Mouse (Mus musculus) heart, embryonic 13.5 days (tissue): ENCODE results near the gene Adamts2. TPM values are rescaled to one million over a fixed set of nuclear protein-coding genes. Genes with fewer than 3 reads are reported as not detected.
A peak's percentile ranks its signal among the peaks of the same experiment; 100 is the strongest.

Experiments
- ATAC-seq: fragments of 200-750 bp; cut with Nextera tagmentation; 2 replicates; pipeline ENCODE4 v1.8.0; 2017; ENCODE audit warnings: moderate TSS enrichment; ENCODE audit not compliant: insufficient number of reproducible peaks, low FRiP score, low TSS enrichment; ENCODE audit errors: extremely low read depth
- H3K27ac ChIP-seq: fragments of 300-500 bp; sonication (generic); replicated peaks from 2 replicates; pipeline ENCODE4 v1.5.1; 2015; ENCODE audit warnings: moderate library complexity, mild to moderate bottlenecking, inconsistent platforms
- H3K27me3 ChIP-seq: fragments of 300-500 bp; sonication (generic); replicated peaks from 2 replicates; pipeline ENCODE4 v1.6.1; 2015; ENCODE audit warnings: mild to moderate bottlenecking, inconsistent platforms
- H3K36me3 ChIP-seq: fragments of 300-500 bp; sonication (generic); 2 replicates; pipeline ENCODE4 v1.6.1; 2015; ENCODE audit warnings: mild to moderate bottlenecking, inconsistent platforms
- H3K4me1 ChIP-seq: fragments of 300-500 bp; sonication (generic); 2 replicates; pipeline ENCODE4 v1.6.1; 2015; ENCODE audit warnings: inconsistent platforms
- H3K4me2 ChIP-seq: fragments of 300-500 bp; sonication (generic); 2 replicates; pipeline ENCODE4 v1.6.1; 2015; ENCODE audit warnings: inconsistent platforms, mild to moderate bottlenecking, moderate library complexity
- H3K4me3 ChIP-seq: fragments of 300-500 bp; sonication (generic); 2 replicates; pipeline ENCODE4 v1.5.1; 2015; ENCODE audit warnings: moderate library complexity, mild to moderate bottlenecking, inconsistent platforms
- H3K9ac ChIP-seq: fragments of 300-500 bp; sonication (generic); 2 replicates; pipeline ENCODE4 v1.6.1; 2015; ENCODE audit warnings: inconsistent platforms, mild to moderate bottlenecking, moderate library complexity
- H3K9me3 ChIP-seq: fragments of 300-500 bp; sonication (generic); 2 replicates; pipeline ENCODE4 v1.6.1; 2016; ENCODE audit warnings: inconsistent platforms
- WGBS: fragments of 180-500 bp; shearing (Covaris S2); methylation state at CpG from one replicate; pipeline ENCODE4 v1.1.7; 2015; ENCODE audit warnings: mixed read lengths; 5-methylcytosine and 5-hydroxymethylcytosine counted together
- polyA plus RNA-seq: library from polyadenylated mRNA; unstranded; fragments of >200 nt; fragmentation: Nextera tagmentation; extraction: Ambion mirVana; gene quantifications from 2 replicates; pipeline ENCODE4 v1.2.1, GENCODE M21; 2015

Gene Adamts2
- polyA plus RNA-seq, 1 experiment from 2014 or later: 7.0 TPM

DNA sequence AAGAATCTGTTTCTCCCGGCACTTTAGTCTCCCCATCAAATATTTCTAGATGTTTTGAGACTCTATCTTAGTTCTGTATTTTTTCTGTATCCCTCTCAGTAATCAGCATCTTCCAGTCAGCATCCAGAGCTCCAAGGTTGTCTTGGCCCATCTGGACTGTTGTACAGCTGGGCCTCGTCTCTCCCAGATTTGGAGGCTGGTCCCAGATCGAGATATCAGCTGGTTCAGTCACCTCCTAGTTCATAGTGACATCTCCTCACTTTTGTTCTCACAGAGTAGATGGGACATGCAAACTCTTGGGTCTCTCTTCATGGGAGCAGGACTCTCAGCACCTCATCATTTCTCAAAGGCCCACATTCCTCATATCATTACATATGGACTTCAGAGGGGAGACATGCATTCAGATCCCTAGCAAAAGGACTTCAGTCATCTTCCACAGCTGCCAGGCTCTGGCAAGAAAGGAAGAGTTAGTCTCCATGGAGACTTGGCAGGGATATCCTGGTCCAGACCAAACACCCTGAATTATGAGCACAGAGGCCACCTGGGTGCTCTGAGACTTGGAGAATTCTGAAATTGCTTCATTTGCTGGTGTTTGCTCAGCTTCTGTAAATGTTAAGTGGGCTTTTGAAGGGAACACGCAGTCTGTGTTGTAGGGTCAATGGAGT is 46.4 kb downstream of the Adamts2 start:
- no peak for ATAC-seq
- 79% methylated on average over 4 of the region's 4 CpGs for WGBS
- H3K4me2 ChIP-seq: no peak overlapping the region

GRCm38 (mm10) chr11:50650037-50650436 is 48.2 kb downstream of the Adamts2 start:
- Histone ChIP-seq H3K27ac (no peak overlapping the region), H3K4me3 (no peak overlapping the region), H3K9ac (no peak overlapping the region), H3K36me3 (no peaks in the 10 kb centered on the region), H3K27me3 (no peaks in the 10 kb centered on the region), H3K4me2 (no peak overlapping the region), H3K9me3 (peaks cover 15% of the 10 kb centered on the region), H3K4me1 (peaks cover 27% of the 10 kb centered on the region)
- 69% methylated on average over 2 of the region's 2 CpGs for WGBS
- no peak for ATAC-seq

More for the DNA sequence above, 46.4 kb downstream of the Adamts2 start:
- H3K4me3 ChIP-seq: no peak overlapping the region
- no peaks in the 10 kb centered on the region for H3K36me3 ChIP-seq
- H3K9ac ChIP-seq: no peak overlapping the region
- H3K9me3 ChIP-seq: peaks cover 15% of the 10 kb centered on the region
- H3K4me1 ChIP-seq: peaks cover 9% of the 10 kb centered on the region; the same call in 1 of the 2 replicates
- no peaks in the 10 kb centered on the region for H3K27me3 ChIP-seq
- no peak overlapping the region for H3K27ac ChIP-seq

GRCm38 (mm10) chr11:50653746-50654431 is 52.0 kb downstream of the Adamts2 start:
- no peak overlapping the region for H3K4me3 ChIP-seq
- no peaks in the 10 kb centered on the region for H3K36me3 ChIP-seq
- peak overlapping the region; percentile 33; the same call in 1 of the 2 replicates for H3K9ac ChIP-seq
- peaks cover 40% of the 10 kb centered on the region for H3K4me1 ChIP-seq
- no peaks in the 10 kb centered on the region for H3K27me3 ChIP-seq
- H3K27ac ChIP-seq: peak overlapping the region; percentile 82
- WGBS: 31% methylated on average over 9 of the region's 9 CpGs
- H3K4me2 ChIP-seq: peak overlapping the region; percentile 37; the same call in 1 of the 2 replicates
- ATAC-seq: no peak
- no peaks in the 10 kb centered on the region for H3K9me3 ChIP-seq

DNA sequence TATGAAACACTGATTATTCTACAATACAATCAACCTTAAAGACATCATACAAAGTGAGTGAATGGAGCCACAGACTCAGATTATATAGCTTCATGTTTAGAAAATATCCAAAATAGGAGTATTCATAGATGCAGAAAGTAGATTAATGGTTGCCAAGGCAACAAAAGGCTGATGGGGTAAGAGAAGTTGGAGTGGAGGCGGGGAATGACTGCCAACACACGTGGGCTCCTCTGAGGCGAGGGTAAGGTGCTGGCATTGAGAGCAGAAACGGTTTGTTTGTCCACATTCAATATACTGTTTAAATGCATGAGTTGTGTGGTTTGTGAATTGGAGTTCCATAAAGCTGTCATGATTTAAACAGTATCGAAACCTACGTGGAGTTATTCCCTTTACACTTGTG is 56.9 kb downstream of the Adamts2 start:
- H3K27me3 ChIP-seq: no peaks in the 10 kb centered on the region
- H3K4me3 ChIP-seq: no peak overlapping the region
- no peak overlapping the region for H3K4me2 ChIP-seq
- H3K4me1 ChIP-seq: peaks cover 32% of the 10 kb centered on the region
- no peak overlapping the region for H3K27ac ChIP-seq
- no peak for ATAC-seq
- WGBS: 81% methylated on average over 6 of the region's 6 CpGs
- H3K9ac ChIP-seq: no peak overlapping the region
- no peaks in the 10 kb centered on the region for H3K36me3 ChIP-seq
- H3K9me3 ChIP-seq: no peaks in the 10 kb centered on the region

- H3K9me3 ChIP-seq: no peaks in the 10 kb centered on the region
Measured at GRCm38 (mm10) chr11:50662176-50662575, 60.3 kb downstream of the Adamts2 start.

DNA sequence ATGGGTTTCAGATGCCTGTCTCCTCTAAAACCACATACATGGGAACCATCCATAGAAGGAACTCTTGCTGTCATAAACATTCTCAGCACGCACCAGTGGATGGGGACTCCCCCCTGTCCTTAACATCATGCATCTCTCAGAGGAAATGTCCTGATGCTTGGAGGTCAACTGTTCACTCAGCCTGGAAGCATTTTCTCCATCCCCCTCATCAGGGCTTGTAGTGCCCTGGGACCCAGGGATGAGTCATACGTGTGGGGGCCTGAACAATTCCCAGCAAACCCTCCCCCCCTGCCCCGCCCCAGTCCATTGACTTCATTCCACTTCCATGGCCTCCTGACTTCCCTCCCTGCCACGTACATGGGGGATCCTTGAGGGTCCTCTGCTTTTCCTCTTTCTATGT is 62.9 kb downstream of the Adamts2 start:
- WGBS: 68% methylated on average over 4 of the region's 4 CpGs
- H3K9ac ChIP-seq: no peak overlapping the region
- no peak for ATAC-seq
- peaks cover 13% of the 10 kb centered on the region for H3K4me1 ChIP-seq
- H3K27me3 ChIP-seq: no peaks in the 10 kb centered on the region
- H3K9me3 ChIP-seq: no peaks in the 10 kb centered on the region
- H3K27ac ChIP-seq: no peak overlapping the region
- no peaks in the 10 kb centered on the region for H3K36me3 ChIP-seq
- H3K4me3 ChIP-seq: no peak overlapping the region
- no peak overlapping the region for H3K4me2 ChIP-seq

More at GRCm38 (mm10) chr11:50662176-50662575, 60.3 kb downstream of the Adamts2 start:
- Histone ChIP-seq H3K4me1 (no peaks in the 10 kb centered on the region), H3K27me3 (no peaks in the 10 kb centered on the region), H3K9ac (no peak overlapping the region), H3K27ac (no peak overlapping the region), H3K4me2 (no peak overlapping the region), H3K4me3 (no peak overlapping the region), H3K36me3 (no peaks in the 10 kb centered on the region)
- WGBS: 83% methylated on average over 3 of the region's 3 CpGs
- no peak for ATAC-seq

- H3K4me2 ChIP-seq: no peak overlapping the region
- H3K4me1 ChIP-seq: peaks cover 41% of the 10 kb centered on the region
- no peaks in the 10 kb centered on the region for H3K27me3 ChIP-seq
- no peak overlapping the region for H3K4me3 ChIP-seq
- ATAC-seq: peak; percentile 32; the same call in 1 of the 2 replicates
- no peaks in the 10 kb centered on the region for H3K9me3 ChIP-seq
- H3K27ac ChIP-seq: peak overlapping the region; percentile 68
- no peaks in the 10 kb centered on the region for H3K36me3 ChIP-seq
- 61% methylated on average over 9 of the region's 9 CpGs for WGBS
- H3K9ac ChIP-seq: no peak overlapping the region
Measured at GRCm38 (mm10) chr11:50669542-50670362, 67.9 kb downstream of the Adamts2 start.

DNA sequence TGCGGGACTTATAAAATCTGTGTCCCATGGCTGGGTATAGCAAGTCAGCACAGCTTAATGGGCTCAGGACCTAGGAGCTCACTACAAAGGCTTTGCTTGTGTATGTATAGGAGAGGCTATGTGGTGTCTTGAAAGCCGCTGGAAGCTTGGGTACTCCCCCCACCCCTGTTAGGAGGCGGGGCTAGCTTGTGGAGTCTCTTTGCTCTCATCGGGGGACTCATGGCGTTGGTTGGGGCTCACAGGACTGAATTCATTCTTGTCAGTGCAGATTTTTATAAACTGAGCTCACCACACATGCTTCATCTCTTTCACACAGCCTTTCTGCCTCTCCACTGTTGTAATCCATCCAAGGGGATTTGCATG is 68.5 kb downstream of the Adamts2 start:
- Histone ChIP-seq H3K36me3 (no peaks in the 10 kb centered on the region), H3K9me3 (no peaks in the 10 kb centered on the region), H3K9ac (no peak overlapping the region), H3K4me1 (peaks cover 41% of the 10 kb centered on the region), H3K4me2 (no peak overlapping the region), H3K27ac (peak overlapping the region; percentile 40), H3K4me3 (no peak overlapping the region), H3K27me3 (no peaks in the 10 kb centered on the region)
- 74% methylated on average over 5 of the region's 5 CpGs for WGBS
- ATAC-seq: no peak

DNA sequence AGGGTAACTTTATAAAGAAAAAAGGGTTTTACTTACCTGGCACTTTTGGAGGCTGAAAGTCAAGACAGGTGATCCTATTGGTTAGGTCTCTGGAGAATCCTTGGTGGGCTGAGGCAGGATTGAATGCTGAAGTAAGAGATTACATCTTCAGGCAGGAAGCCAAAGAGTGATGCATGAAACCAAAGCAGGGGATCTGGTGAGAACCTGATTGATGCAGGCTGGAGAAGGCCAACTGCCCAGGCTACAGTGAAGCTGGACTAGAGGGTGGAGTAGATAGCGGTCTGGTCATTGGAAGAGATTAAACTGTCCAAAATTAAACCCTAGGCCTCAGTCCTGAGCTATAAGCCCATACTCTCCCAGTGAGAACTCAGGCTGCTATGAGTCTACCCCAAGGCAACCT is 69.0 kb downstream of the Adamts2 start:
- Histone ChIP-seq H3K9ac (no peak overlapping the region), H3K4me2 (no peak overlapping the region), H3K4me1 (peaks cover 41% of the 10 kb centered on the region), H3K4me3 (no peak overlapping the region), H3K36me3 (no peaks in the 10 kb centered on the region), H3K9me3 (no peaks in the 10 kb centered on the region), H3K27me3 (no peaks in the 10 kb centered on the region), H3K27ac (no peak overlapping the region)
- no peak for ATAC-seq
- 86% methylated on average over 1 of the region's 1 CpGs for WGBS

DNA sequence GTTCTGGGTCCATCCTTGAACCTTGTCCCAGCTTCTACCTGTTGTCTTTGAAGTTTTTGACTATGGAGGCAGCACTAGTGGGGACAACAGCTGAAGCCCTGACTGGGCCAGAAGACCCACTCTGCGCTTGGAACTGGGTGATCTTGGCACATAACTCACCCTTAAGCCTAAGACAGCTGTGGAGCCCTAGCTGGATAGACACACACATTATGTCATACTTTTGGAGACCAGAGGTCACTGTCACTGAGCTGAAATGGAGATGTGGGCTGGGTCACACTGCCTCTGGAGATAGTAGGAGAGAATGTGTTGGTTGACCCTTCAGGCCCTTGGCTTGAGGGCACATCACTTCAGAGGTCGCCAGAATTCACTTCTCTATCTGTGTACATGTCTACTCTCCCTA is 69.5 kb downstream of the Adamts2 start:
- no peaks in the 10 kb centered on the region for H3K9me3 ChIP-seq
- no peak for ATAC-seq
- no peak overlapping the region for H3K4me2 ChIP-seq
- H3K27ac ChIP-seq: no peak overlapping the region
- H3K36me3 ChIP-seq: no peaks in the 10 kb centered on the region
- no peaks in the 10 kb centered on the region for H3K27me3 ChIP-seq
- peaks cover 41% of the 10 kb centered on the region for H3K4me1 ChIP-seq
- no peak overlapping the region for H3K4me3 ChIP-seq
- WGBS: 59% methylated on average over 2 of the region's 2 CpGs
- no peak overlapping the region for H3K9ac ChIP-seq

DNA sequence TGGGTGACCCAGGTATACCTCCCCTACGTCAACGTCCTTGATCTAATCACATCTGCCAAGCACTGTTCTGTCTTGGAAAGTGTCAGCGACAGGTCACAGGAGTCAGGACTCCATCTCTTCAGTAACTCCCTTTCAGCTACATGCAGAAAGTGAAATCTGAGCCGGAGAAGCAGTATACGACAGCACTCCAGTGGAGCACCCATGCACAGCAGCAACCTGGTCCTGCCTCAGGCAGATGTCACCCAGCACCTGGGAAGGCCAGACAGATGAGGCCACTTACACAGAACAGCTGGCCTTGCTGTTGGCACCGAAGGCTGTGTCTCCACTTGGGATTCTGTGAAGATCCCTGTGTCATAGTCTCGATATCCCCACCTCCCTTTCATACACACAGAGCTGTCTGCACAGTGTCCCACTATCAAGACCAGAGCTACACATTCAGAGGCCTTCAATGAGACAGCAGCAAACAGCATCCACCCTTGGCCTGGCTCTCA is 70.0 kb downstream of the Adamts2 start:
- WGBS: 44% methylated on average over 7 of the region's 7 CpGs
- ATAC-seq: no peak
- Histone ChIP-seq H3K4me3 (no peak overlapping the region), H3K9me3 (no peaks in the 10 kb centered on the region), H3K4me2 (no peak overlapping the region), H3K36me3 (no peaks in the 10 kb centered on the region), H3K9ac (no peak overlapping the region), H3K27ac (no peak overlapping the region), H3K27me3 (no peaks in the 10 kb centered on the region), H3K4me1 (peaks cover 41% of the 10 kb centered on the region)
